Mouse (Mus musculus): ENCODE measurements around the gene Bcl3. TPM values are rescaled to one million over a fixed set of nuclear protein-coding genes. Genes with fewer than 3 reads are reported as not detected.

The Bcl3 gene
- polyA plus RNA-seq, 1 experiment from 2014 or later: 0.78 TPM

DNA sequence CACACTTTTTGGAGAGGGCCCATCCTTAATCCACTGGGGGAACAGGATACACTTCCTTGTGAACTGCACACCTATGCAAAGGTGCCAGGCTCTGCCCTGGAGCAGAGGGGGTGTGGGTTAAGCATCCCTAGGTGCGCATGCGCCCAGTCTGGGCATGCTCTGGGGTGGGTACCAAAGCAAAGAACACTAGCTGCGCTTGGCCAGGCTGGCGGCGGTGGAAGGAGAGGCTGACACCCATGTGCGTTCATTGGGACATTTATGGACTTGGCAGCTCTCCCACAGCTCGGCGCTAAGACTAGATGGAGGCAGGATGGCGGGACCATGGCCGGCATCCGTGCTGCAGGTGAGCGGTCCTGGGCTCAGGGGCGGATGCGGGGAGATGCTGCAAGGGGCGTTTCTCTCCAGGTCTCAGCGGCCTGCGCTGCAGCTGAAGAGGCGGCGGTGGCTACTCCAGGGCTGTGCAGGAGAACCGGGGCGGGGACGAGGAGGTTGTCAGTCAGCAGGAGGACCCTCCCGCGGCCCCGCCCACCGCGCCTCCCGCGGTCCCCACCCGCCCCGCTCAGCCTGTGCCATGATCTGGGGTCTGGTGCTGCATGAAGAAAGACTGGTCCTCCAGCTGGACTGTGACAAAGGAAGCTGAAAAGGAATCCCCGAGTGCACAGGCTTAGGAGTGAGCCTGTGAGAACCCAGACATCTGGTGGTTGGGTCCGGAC is 29.4 kb upstream of the Bcl3 start, which contains the start of gene Gm19345:
Gene Gm19345 (plus strand): TSS at position 146 of the 713 bp plus-strand sequence.
- H3K36me3 ChIP-seq: no peaks in the 10 kb centered on the region
- DNase-seq (ENCODE audit: low spot score): peak; percentile 32
- WGBS: 6% methylated on average over 33 of the region's 33 CpGs
- peaks cover 15% of the 10 kb centered on the region for H3K4me1 ChIP-seq (replicated peaks)
- peaks cover 10% of the 10 kb centered on the region; the same call in 1 of the 2 replicates for H3K9me3 ChIP-seq
- peak within 1 kb of the TSS; percentile 41 for H3K4me3 ChIP-seq
- H3K27me3 ChIP-seq (ENCODE audit: insufficient read depth, poor library complexity, severe bottlenecking): peaks cover 47% of the 10 kb centered on the region
- no peak within 1 kb of the TSS for H3K27ac ChIP-seq

- 64% methylated on average over 15 of the region's 15 CpGs for WGBS
- Histone ChIP-seq H3K27me3 (ENCODE audit: insufficient read depth, poor library complexity, severe bottlenecking) (peaks cover 49% of the 10 kb centered on the region), H3K36me3 (no peaks in the 10 kb centered on the region), H3K4me3 (no peak overlapping the region), H3K9me3 (peaks cover 2% of the 10 kb centered on the region; the same call in 1 of the 2 replicates), H3K4me1 (replicated peaks) (0 out of 2 replicates have a peak, but pooled peaks cover 13% of the 10 kb centered on the region), H3K27ac (no peak overlapping the region)
- DNase-seq (ENCODE audit: low spot score): no peak
These were observed 22.1 kb upstream of the Bcl3 start for GRCm38 (mm10) chr7:19844521-19845171.

- Histone ChIP-seq H3K27ac (no peak overlapping the region), H3K4me3 (no peak overlapping the region), H3K9me3 (no peaks in the 10 kb centered on the region), H3K4me1 (replicated peaks) (0 out of 2 replicates have a peak, but pooled peaks cover 13% of the 10 kb centered on the region), H3K36me3 (no peaks in the 10 kb centered on the region), H3K27me3 (ENCODE audit: insufficient read depth, poor library complexity, severe bottlenecking) (peaks cover 45% of the 10 kb centered on the region)
- WGBS: 4% methylated on average over 11 of the region's 11 CpGs
- DNase-seq (ENCODE audit: low spot score): peak; percentile 71
These were observed 21.0 kb upstream of the Bcl3 start for GRCm38 (mm10) chr7:19843561-19843960.

- DNase-seq (ENCODE audit: low spot score): no peak
- Histone ChIP-seq H3K9me3 (no peaks in the 10 kb centered on the region), H3K27me3 (ENCODE audit: insufficient read depth, poor library complexity, severe bottlenecking) (peaks cover 40% of the 10 kb centered on the region)
These were observed 20.4 kb upstream of the Bcl3 start for GRCm38 (mm10) chr7:19842885-19843504.

GRCm38 (mm10) chr7:19841686-19842413 is 19.3 kb upstream of the Bcl3 start:
- no peak for DNase-seq (ENCODE audit: low spot score)
- no peak overlapping the region for H3K27ac ChIP-seq
- H3K4me3 ChIP-seq: no peak overlapping the region
- WGBS: 85% methylated on average over 21 of the region's 21 CpGs
- no peaks in the 10 kb centered on the region for H3K9me3 ChIP-seq
- 0 out of 2 replicates have a peak, but pooled peaks cover 6% of the 10 kb centered on the region for H3K4me1 ChIP-seq (replicated peaks)
- peaks cover 29% of the 10 kb centered on the region for H3K27me3 ChIP-seq (ENCODE audit: insufficient read depth, poor library complexity, severe bottlenecking)
- no peaks in the 10 kb centered on the region for H3K36me3 ChIP-seq

More at GRCm38 (mm10) chr7:19842885-19843504, 20.4 kb upstream of the Bcl3 start:
- H3K4me3 ChIP-seq: no peak overlapping the region
- H3K4me1 ChIP-seq (replicated peaks): 0 out of 2 replicates have a peak, but pooled peaks cover 13% of the 10 kb centered on the region
- WGBS: 27% methylated on average over 19 of the region's 19 CpGs
- no peaks in the 10 kb centered on the region for H3K36me3 ChIP-seq
- H3K27ac ChIP-seq: no peak overlapping the region

- peaks cover 25% of the 10 kb centered on the region for H3K27me3 ChIP-seq (ENCODE audit: insufficient read depth, poor library complexity, severe bottlenecking)
- no peaks in the 10 kb centered on the region for H3K9me3 ChIP-seq
- 0 out of 2 replicates have a peak, but pooled peaks cover 6% of the 10 kb centered on the region for H3K4me1 ChIP-seq (replicated peaks)
- H3K27ac ChIP-seq: no peak overlapping the region
- 75% methylated on average over 3 of the region's 3 CpGs for WGBS
- DNase-seq (ENCODE audit: low spot score): no peak
- H3K4me3 ChIP-seq: no peak overlapping the region
- H3K36me3 ChIP-seq: no peaks in the 10 kb centered on the region
These were observed 18.4 kb upstream of the Bcl3 start for GRCm38 (mm10) chr7:19840936-19841335.

DNA sequence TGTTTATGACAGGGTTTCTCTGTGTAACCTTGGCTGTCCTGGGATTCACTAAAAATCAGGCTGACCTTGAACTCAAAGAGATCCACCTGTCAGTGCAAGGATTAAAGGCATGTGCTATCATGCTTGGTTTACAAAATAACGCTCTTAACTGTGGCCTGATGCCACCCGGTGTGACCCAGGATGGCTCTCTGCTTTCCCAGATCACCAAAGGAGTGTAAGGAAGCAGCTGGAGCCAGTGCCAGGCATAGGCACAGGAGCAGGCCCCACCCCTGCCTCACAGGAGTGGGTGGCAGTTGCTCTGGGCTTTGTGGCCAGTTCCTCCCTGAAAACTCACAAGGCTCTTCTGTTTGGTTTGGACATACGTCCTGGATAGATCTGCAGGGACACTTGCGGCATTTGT is 17.8 kb upstream of the Bcl3 start:
- no peak for DNase-seq (ENCODE audit: low spot score)
- no peaks in the 10 kb centered on the region for H3K9me3 ChIP-seq
- peaks cover 25% of the 10 kb centered on the region for H3K27me3 ChIP-seq (ENCODE audit: insufficient read depth, poor library complexity, severe bottlenecking)
- no peaks in the 10 kb centered on the region for H3K36me3 ChIP-seq
- no peak overlapping the region for H3K4me3 ChIP-seq
- WGBS: 82% methylated on average over 4 of the region's 4 CpGs
- H3K27ac ChIP-seq: no peak overlapping the region
- 0 out of 2 replicates have a peak, but pooled peaks cover 6% of the 10 kb centered on the region for H3K4me1 ChIP-seq (replicated peaks)

- no peaks in the 10 kb centered on the region for H3K36me3 ChIP-seq
- no peak overlapping the region for H3K27ac ChIP-seq
- H3K4me3 ChIP-seq: no peak overlapping the region
- H3K27me3 ChIP-seq (ENCODE audit: insufficient read depth, poor library complexity, severe bottlenecking): no peaks in the 10 kb centered on the region
- no peak for DNase-seq (ENCODE audit: low spot score)
- WGBS: 68% methylated on average over 3 of the region's 3 CpGs
- no peaks in the 10 kb centered on the region for H3K4me1 ChIP-seq (replicated peaks)
- H3K9me3 ChIP-seq: no peaks in the 10 kb centered on the region
These were observed 14.3 kb upstream of the Bcl3 start for GRCm38 (mm10) chr7:19836843-19837242.

DNA sequence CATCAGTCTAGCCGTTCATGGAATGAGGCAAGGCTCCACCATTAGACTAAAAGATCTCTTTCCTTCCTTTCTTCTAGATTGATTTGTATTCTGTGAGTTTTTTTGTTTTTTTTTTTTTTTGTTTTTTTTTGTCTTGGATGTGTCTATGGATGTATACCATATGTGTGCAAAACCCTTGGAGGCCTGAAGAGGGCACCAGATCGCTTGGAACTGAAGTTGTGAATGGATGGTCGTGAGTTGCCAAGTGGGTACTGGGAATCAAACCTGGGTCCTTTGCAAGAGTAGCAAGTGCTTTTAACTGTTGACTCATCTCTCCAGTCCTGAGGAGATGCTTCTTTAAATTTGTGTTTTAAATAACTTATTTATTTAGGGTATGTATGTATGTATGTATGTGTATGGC is 11.5 kb upstream of the Bcl3 start:
- Histone ChIP-seq H3K9me3 (peaks cover 4% of the 10 kb centered on the region; the same call in 1 of the 2 replicates), H3K27ac (no peak overlapping the region), H3K4me3 (no peak overlapping the region), H3K36me3 (no peaks in the 10 kb centered on the region), H3K27me3 (ENCODE audit: insufficient read depth, poor library complexity, severe bottlenecking) (peaks cover 4% of the 10 kb centered on the region; the same call in 1 of the 2 replicates), H3K4me1 (replicated peaks) (peaks cover 5% of the 10 kb centered on the region)
- 63% methylated on average over 3 of the region's 3 CpGs for WGBS
- DNase-seq (ENCODE audit: low spot score): no peak

DNA sequence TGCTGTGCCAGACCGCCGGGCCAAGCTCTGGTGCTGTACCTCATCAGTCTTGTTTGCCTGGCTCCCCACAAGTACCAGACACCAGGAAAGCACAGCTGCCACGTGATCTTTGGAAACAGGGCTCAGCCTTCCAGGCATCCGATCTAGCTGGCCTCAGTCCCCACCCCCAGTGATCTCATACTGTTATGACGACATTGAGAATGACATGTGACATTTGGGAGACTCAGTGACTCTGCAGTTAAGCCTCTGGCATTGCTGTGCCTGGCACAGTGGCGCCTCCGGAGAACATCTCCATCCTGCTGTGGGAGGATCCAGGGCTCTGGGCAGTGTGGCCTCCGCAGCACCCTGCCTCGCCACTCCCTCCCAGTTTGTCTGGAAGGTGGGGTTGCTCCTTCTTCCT is 9.3 kb upstream of the Bcl3 start:
- 60% methylated on average over 9 of the region's 9 CpGs for WGBS

DNA sequence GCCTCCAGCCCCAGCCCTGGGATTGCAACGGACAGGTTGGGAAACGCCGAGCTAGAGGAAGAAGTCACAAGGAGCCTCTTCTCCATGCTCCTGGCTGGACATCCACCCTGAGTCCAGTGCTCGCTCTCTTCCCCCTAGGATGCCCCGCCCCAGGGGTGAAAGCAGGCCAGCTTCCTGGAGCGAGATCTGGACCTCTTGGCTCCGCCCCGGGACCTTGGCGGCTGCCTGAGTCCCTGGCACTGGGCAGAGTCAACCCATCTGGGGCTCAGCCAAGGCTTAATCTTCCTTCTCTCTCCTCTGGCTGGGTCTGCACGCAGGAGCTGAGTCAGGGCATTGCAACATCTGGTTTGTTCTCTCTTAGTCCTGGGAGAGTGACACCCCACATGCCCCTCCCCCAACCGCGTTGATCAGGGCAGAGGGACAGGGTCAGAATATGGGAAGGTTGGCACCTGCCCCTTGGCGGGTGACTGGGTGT is 8.1 kb upstream of the Bcl3 start:
- Histone ChIP-seq H3K9me3 (peaks cover 4% of the 10 kb centered on the region; the same call in 1 of the 2 replicates), H3K36me3 (no peaks in the 10 kb centered on the region), H3K4me1 (replicated peaks) (peaks cover 5% of the 10 kb centered on the region), H3K4me3 (no peak overlapping the region), H3K27ac (no peak overlapping the region), H3K27me3 (ENCODE audit: insufficient read depth, poor library complexity, severe bottlenecking) (peaks cover 10% of the 10 kb centered on the region)
- DNase-seq (ENCODE audit: low spot score): no peak
- WGBS: 35% methylated on average over 13 of the region's 13 CpGs

More for the DNA sequence above, 9.3 kb upstream of the Bcl3 start:
- H3K27me3 ChIP-seq (ENCODE audit: insufficient read depth, poor library complexity, severe bottlenecking): peaks cover 5% of the 10 kb centered on the region; the same call in 1 of the 2 replicates
- H3K9me3 ChIP-seq: peaks cover 4% of the 10 kb centered on the region; the same call in 1 of the 2 replicates
- H3K27ac ChIP-seq: no peak overlapping the region
- H3K36me3 ChIP-seq: no peaks in the 10 kb centered on the region
- no peak for DNase-seq (ENCODE audit: low spot score)
- H3K4me1 ChIP-seq (replicated peaks): peaks cover 5% of the 10 kb centered on the region
- H3K4me3 ChIP-seq: no peak overlapping the region

- peaks cover 18% of the 10 kb centered on the region for H3K27me3 ChIP-seq (ENCODE audit: insufficient read depth, poor library complexity, severe bottlenecking)
- WGBS: 87% methylated on average over 3 of the region's 3 CpGs
These were observed 7.1 kb upstream of the Bcl3 start for GRCm38 (mm10) chr7:19829694-19830093.

More at GRCm38 (mm10) chr7:19829694-19830093, 7.1 kb upstream of the Bcl3 start:
- Histone ChIP-seq H3K4me3 (no peak overlapping the region), H3K36me3 (no peaks in the 10 kb centered on the region), H3K4me1 (replicated peaks) (peaks cover 6% of the 10 kb centered on the region), H3K27ac (no peak overlapping the region), H3K9me3 (peaks cover 4% of the 10 kb centered on the region; the same call in 1 of the 2 replicates)
- DNase-seq (ENCODE audit: low spot score): no peak
